Mouse (Mus musculus): ENCODE measurements at regions not wholly inside any gene's neighbourhood (a gene's known extent, or its start where the extent isn't known, plus 50 kb on each side); places are given as distances from the start of the nearest gene placed in this dataset.

DNA sequence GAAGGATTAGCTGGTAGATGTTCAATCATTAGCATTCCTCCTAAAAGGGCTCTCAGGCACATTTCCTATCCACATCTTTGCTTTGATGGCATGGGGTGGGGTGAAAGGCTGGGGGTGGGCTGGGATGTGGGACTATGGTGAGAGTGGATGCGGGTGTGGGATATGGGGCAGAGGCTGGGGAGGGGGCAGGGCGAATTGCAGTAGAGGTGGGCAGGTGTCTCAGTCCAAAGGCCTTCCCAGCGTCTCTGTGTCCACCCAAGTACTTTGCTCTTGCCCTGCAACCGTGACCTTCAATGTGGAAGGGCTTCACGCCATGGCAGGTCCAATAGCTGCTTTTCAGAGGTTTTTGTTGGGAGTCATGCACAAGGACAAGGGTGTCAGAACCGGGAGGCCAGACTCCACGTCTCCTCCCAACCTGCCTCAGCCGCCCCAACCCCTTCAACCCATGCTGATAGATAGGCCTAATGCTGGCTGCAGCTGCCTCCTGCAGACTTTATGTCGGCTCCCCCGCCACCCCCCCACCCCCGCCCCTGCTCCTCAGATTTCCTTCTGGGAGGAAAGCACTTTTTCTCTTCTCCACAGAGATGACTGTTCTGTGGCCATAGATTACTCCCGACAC, 67.9 kb downstream of the Dmrta2 start:
- TF ChIP-seq CHD1 (IDR thresholded peaks at IDR 0.05; ENCODE audit: low read depth, low read length) (no peak), MAZ (IDR thresholded peaks at IDR 0.05; ENCODE audit: low read depth, low read length) (no peak), PAX5 (IDR thresholded peaks at IDR 0.05; ENCODE audit: low read length) (no peak), HCFC1 (IDR thresholded peaks at IDR 0.05; ENCODE audit: low read depth, low read length) (no peak)
